Mouse (Mus musculus) hindbrain, embryonic 10.5 days (tissue): Measurements from ENCODE around the gene Btg1. TPM values are rescaled to one million over a fixed set of nuclear protein-coding genes. Genes with fewer than 3 reads are reported as not detected.

Source experiments
- DNase-seq: peaks from one replicate; pipeline ENCODE4 v3.0.0-alpha.2; 2017; ENCODE audit warnings: low spot score
- H3K27ac ChIP-seq: fragments of 300-500 bp; sonication (generic); 2 replicates; pipeline ENCODE4 v1.5.1; 2016; ENCODE audit warnings: mild to moderate bottlenecking, moderate library complexity
- H3K27me3 ChIP-seq: fragments of 300-500 bp; sonication (generic); 2 replicates; pipeline ENCODE4 v1.6.1; 2016; ENCODE audit warnings: mild to moderate bottlenecking; ENCODE audit not compliant: poor library complexity, insufficient read depth, severe bottlenecking
- H3K36me3 ChIP-seq: fragments of 300-500 bp; sonication (generic); 2 replicates; pipeline ENCODE4 v1.6.1; 2016; ENCODE audit warnings: mild to moderate bottlenecking, moderate library complexity
- H3K4me1 ChIP-seq: fragments of 300-500 bp; sonication (generic); replicated peaks from 2 replicates; pipeline ENCODE4 v1.6.1; 2016; ENCODE audit warnings: mild to moderate bottlenecking
- H3K4me3 ChIP-seq: fragments of 300-500 bp; sonication (generic); 2 replicates; pipeline ENCODE4 v1.5.1; 2016; ENCODE audit warnings: mild to moderate bottlenecking, moderate library complexity
- H3K9me3 ChIP-seq: fragments of 300-500 bp; sonication (generic); 2 replicates; pipeline ENCODE4 v1.6.1; 2016; ENCODE audit warnings: mild to moderate bottlenecking, moderate library complexity
- WGBS: fragments of 180-500 bp; shearing (Covaris S2); methylation state at CpG from one replicate; pipeline ENCODE4 v1.1.7; 2016; 5-methylcytosine and 5-hydroxymethylcytosine counted together
- polyA plus RNA-seq: library from polyadenylated mRNA; unstranded; fragments of >200 nt; fragmentation: Nextera tagmentation; extraction: Ambion mirVana; gene quantifications from 2 replicates; pipeline ENCODE4 v1.2.1, GENCODE M21; 2016

Btg1 gene
- polyA plus RNA-seq: 34.9 and 43.8 TPM in 2 replicates

DNA sequence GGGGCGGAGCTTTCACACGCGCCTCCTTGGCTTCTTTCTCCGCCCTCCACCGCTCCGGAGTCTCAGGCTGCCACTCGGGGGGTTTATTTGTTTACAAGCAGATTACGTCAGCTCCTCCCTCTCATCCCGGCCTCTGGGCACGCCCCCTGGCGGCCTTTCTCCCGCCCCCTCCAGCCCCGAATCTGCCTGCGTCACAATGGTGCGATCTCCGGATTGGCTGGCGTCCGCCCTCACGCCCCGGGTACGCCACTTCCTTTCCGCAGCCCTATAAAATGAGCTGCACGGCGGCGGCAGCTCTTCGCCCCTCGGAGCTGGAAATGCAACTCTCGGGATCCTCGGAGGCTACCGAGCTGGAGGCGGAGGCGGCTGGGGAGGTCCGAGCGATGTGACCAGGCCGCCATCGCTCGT is at the start of gene Btg1:
Btg1 (plus strand) TSS at position 298 of the 408 bp plus-strand sequence.
- Histone ChIP-seq H3K4me1 (peaks cover 27% of the 10 kb centered on the region), H3K27me3 (no peaks in the 10 kb centered on the region), H3K4me3 (peak within 1 kb of the TSS; percentile 75), H3K9me3 (no peaks in the 10 kb centered on the region), H3K27ac (peak within 1 kb of the TSS; percentile 95), H3K36me3 (peaks cover 21% of the 10 kb centered on the region)
- DNase-seq: peak; percentile 100
- WGBS: under 1% methylated on average over 37 of the region's 37 CpGs

DNA sequence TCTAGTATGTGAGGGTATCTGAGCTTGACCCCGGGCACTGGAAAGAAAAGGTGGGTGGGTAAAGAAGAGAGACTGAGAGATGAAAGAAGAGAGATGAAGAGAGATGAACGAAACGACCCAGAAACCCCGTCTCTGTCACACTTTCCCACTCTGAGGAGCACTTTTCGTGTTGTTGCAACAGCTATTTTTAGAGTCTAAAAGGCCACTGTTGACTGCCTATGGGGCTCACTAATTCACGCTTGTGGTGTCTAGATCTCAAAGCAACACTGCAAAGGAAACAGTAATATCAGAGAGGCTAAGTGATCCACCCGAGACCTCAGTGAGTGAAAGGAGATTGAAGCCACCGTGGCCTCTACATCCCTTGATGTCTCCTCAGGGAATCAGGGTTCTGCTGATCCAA is 47.3 kb upstream of the Btg1 start:
- Histone ChIP-seq H3K27me3 (no peaks in the 10 kb centered on the region), H3K36me3 (no peaks in the 10 kb centered on the region), H3K27ac (no peak overlapping the region), H3K4me1 (peaks cover 9% of the 10 kb centered on the region), H3K9me3 (0 out of 2 replicates have a peak, but pooled peaks cover 3% of the 10 kb centered on the region), H3K4me3 (no peak overlapping the region)
- WGBS: 83% methylated on average over 8 of the region's 8 CpGs
- no peak for DNase-seq

GRCm38 (mm10) chr10:96571176-96571575 is 45.6 kb upstream of the Btg1 start:
- Histone ChIP-seq H3K36me3 (no peaks in the 10 kb centered on the region), H3K27me3 (no peaks in the 10 kb centered on the region), H3K9me3 (0 out of 2 replicates have a peak, but pooled peaks cover 3% of the 10 kb centered on the region), H3K27ac (peak overlapping the region; percentile 66), H3K4me3 (no peak overlapping the region), H3K4me1 (peaks cover 9% of the 10 kb centered on the region)
- no peak for DNase-seq
- 63% methylated on average over 4 of the region's 4 CpGs for WGBS

DNA sequence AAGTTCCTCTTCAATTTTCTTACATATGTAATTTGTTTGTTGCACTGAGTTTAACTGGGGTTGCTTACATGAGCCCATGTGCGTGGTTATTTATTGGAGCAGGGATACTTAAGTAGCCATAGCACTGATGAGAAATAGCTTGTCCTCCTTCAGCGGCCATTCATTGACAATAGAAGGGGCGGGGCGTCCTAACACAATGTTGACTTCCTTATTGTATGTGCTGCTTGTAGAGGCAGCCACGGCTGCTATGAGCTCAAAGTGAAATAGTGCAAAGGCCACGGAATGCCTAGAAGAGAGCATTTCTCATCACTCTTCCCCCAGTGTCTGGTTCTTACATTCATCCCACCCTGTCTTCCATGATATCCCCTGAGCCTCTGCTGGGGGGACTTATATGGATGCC is 42.0 kb upstream of the Btg1 start:
- no peaks in the 10 kb centered on the region for H3K27me3 ChIP-seq
- peaks cover 9% of the 10 kb centered on the region for H3K4me1 ChIP-seq
- no peaks in the 10 kb centered on the region for H3K9me3 ChIP-seq
- no peak overlapping the region for H3K4me3 ChIP-seq
- no peak for DNase-seq
- no peaks in the 10 kb centered on the region for H3K36me3 ChIP-seq
- H3K27ac ChIP-seq: no peak overlapping the region
- 72% methylated on average over 6 of the region's 6 CpGs for WGBS

GRCm38 (mm10) chr10:96575338-96575737 is 41.5 kb upstream of the Btg1 start:
- WGBS: 85% methylated on average over 5 of the region's 5 CpGs
- H3K27me3 ChIP-seq: no peaks in the 10 kb centered on the region
- no peak for DNase-seq
- no peaks in the 10 kb centered on the region for H3K9me3 ChIP-seq
- no peak overlapping the region for H3K4me3 ChIP-seq
- no peaks in the 10 kb centered on the region for H3K36me3 ChIP-seq
- no peak overlapping the region for H3K27ac ChIP-seq
- H3K4me1 ChIP-seq: peaks cover 9% of the 10 kb centered on the region

GRCm38 (mm10) chr10:96578924-96579323 is 37.9 kb upstream of the Btg1 start:
- Histone ChIP-seq H3K27ac (no peak overlapping the region), H3K4me1 (no peaks in the 10 kb centered on the region; the same call in 1 of the 2 replicates), H3K9me3 (no peaks in the 10 kb centered on the region), H3K36me3 (no peaks in the 10 kb centered on the region), H3K4me3 (no peak overlapping the region), H3K27me3 (no peaks in the 10 kb centered on the region)
- WGBS: 86% methylated on average over 5 of the region's 5 CpGs
- no peak for DNase-seq

DNA sequence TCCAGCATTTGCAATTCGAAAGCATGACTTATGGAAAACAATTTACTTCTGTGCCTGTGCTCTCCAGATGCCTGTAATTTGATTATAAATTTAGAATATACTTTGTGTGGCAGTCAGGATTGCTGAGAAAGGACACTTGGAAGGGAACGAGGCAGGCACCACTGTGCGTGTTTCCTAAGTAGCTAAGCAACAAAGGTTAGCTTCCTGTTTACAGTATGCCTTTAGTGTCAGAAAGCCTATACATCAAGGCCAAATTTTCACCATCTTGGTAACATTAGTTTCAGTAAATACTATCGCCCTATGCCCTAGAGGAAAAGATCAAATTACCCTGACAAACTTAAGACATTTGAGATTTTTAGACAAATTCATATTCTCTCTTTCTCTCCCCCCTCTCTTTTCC is 37.4 kb upstream of the Btg1 start:
- 77% methylated on average over 4 of the region's 4 CpGs for WGBS
- Histone ChIP-seq H3K9me3 (no peaks in the 10 kb centered on the region), H3K4me3 (no peak overlapping the region), H3K4me1 (no peaks in the 10 kb centered on the region; the same call in 1 of the 2 replicates), H3K27ac (no peak overlapping the region), H3K27me3 (no peaks in the 10 kb centered on the region), H3K36me3 (no peaks in the 10 kb centered on the region)
- no peak for DNase-seq

DNA sequence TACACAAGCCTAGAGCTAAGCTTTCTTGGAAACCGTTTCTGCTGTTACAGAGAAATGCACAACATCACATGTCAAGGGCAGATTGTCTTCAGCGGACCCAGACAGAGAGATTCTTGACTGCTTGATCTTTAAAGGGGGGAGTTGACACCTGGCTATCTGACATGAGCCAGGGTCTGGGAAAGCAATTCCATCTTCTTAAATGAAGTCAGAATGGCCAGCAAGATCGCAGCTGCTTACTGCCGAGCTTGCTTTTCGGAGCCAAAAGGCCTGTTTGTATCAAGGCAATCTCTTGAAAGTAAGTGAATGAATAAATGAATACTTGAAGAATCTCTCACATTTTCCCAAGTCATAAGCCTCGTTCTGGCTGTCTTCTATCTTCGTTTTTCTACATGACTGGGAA is 36.6 kb upstream of the Btg1 start:
- no peaks in the 10 kb centered on the region for H3K4me1 ChIP-seq
- WGBS: 87% methylated on average over 7 of the region's 7 CpGs
- no peaks in the 10 kb centered on the region for H3K36me3 ChIP-seq
- no peak overlapping the region for H3K4me3 ChIP-seq
- no peak for DNase-seq
- H3K9me3 ChIP-seq: no peaks in the 10 kb centered on the region
- no peak overlapping the region for H3K27ac ChIP-seq
- H3K27me3 ChIP-seq: no peaks in the 10 kb centered on the region

DNA sequence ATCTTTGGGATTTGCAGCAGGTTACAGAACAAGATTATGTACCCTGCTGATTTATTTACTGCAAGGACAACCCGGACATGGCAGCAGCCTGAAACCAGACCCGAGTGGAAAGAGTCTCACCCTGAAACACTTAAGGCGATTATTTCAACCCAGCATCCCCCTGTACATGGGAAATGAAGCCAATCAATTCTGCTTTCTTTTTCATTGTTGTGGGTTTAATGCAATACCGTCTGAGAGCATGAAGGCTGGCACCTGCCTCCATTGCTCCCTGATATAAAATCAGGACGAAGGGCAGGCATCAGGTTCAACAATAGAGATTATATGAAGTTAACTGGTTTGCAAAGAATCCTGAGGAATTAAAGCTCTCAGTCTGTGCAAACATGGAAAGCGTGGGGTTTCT is 35.6 kb upstream of the Btg1 start:
- Histone ChIP-seq H3K9me3 (no peaks in the 10 kb centered on the region), H3K27me3 (no peaks in the 10 kb centered on the region), H3K36me3 (no peaks in the 10 kb centered on the region), H3K4me1 (no peaks in the 10 kb centered on the region), H3K4me3 (no peak overlapping the region), H3K27ac (no peak overlapping the region)
- WGBS: 71% methylated on average over 6 of the region's 6 CpGs
- DNase-seq: no peak

DNA sequence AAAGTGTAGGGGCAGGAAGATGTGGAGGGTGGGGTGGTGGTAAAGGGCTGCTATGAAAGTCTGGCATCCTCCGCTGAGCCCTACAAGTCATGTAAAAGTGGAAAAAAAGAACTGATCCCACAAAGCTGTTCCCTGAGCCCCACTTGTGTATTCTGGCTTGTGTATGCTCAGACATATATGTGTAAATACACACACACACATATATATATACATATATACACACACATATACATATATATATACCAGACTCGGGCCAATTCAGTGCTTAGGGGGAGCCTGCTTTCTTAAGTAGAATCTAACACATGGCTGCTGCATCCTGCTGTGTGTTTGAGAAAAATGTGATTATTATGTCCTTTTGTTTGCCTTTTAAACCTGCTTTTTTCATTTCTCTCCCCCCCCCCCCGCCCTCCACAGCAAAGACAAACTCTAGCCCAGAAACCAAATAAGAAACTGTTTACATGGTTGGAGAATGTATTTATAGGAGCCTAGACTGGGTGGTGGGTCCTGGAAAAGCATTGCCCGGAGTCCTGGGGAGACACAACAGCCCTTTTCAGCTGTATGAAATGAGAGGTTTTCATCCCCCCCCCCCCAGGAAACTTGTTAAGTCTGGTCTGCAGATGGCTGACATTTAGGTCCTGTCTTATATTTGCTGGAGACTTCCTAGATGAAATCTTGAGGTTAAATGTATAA is 30.5 kb upstream of the Btg1 start:
- Histone ChIP-seq H3K27me3 (no peaks in the 10 kb centered on the region), H3K27ac (no peak overlapping the region), H3K4me1 (no peaks in the 10 kb centered on the region), H3K9me3 (no peaks in the 10 kb centered on the region), H3K36me3 (no peaks in the 10 kb centered on the region), H3K4me3 (no peak overlapping the region)
- DNase-seq: no peak
- 71% methylated on average over 4 of the region's 4 CpGs for WGBS

DNA sequence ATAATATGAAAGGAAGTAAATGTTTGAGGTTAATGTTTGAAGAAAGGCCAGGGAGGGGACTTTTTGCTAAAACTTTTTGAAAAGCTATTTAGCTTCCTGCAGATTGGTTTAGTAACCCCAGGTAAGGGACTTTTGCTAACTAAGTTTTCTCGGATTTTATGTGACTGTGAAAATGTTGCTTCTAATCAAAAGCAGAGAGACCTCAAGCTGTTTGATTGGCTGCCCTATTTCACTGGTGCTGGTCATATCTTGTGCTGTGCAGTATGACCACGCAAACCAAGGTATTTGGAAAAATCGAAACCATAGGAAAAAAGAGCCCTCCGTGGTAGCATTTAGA is 30.0 kb upstream of the Btg1 start:
- Histone ChIP-seq H3K27ac (no peak overlapping the region), H3K9me3 (no peaks in the 10 kb centered on the region), H3K4me3 (no peak overlapping the region), H3K27me3 (no peaks in the 10 kb centered on the region), H3K4me1 (no peaks in the 10 kb centered on the region), H3K36me3 (no peaks in the 10 kb centered on the region)
- DNase-seq: no peak
- WGBS: 76% methylated on average over 4 of the region's 4 CpGs

DNA sequence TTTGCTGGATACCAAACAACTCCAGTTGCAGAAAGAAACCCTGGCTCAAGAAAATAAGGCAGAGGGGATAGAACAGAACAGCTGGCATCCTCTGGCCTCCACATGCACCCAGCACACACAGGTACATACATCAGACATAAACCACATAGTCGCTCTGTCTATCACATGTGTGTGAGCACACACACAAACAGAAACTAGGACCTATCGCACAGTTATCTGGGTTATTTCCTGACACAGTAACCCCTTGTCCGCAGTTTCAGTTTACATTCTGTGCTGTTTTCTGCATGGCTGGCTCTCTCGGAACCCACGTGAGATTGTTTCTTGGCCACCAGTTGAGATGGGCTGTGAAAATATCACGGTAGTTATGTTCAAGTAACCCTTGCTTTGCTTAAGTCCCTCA is 28.6 kb upstream of the Btg1 start:
- Histone ChIP-seq H3K4me3 (no peak overlapping the region), H3K9me3 (no peaks in the 10 kb centered on the region), H3K27ac (no peak overlapping the region), H3K36me3 (no peaks in the 10 kb centered on the region), H3K4me1 (no peaks in the 10 kb centered on the region), H3K27me3 (no peaks in the 10 kb centered on the region)
- WGBS: 87% methylated on average over 6 of the region's 6 CpGs
- DNase-seq: no peak

GRCm38 (mm10) chr10:96589781-96590180 is 27.0 kb upstream of the Btg1 start:
- Histone ChIP-seq H3K36me3 (no peaks in the 10 kb centered on the region), H3K27ac (no peak overlapping the region), H3K4me3 (no peak overlapping the region), H3K9me3 (no peaks in the 10 kb centered on the region), H3K27me3 (no peaks in the 10 kb centered on the region), H3K4me1 (no peaks in the 10 kb centered on the region)
- DNase-seq: no peak
- WGBS: 95% methylated on average over 5 of the region's 5 CpGs

GRCm38 (mm10) chr10:96592089-96592488 is 24.7 kb upstream of the Btg1 start:
- no peaks in the 10 kb centered on the region for H3K4me1 ChIP-seq
- WGBS: 76% methylated on average over 1 of the region's 2 CpGs
- no peak overlapping the region for H3K27ac ChIP-seq
- H3K27me3 ChIP-seq: no peaks in the 10 kb centered on the region
- no peaks in the 10 kb centered on the region for H3K9me3 ChIP-seq
- DNase-seq: no peak
- no peaks in the 10 kb centered on the region for H3K36me3 ChIP-seq
- no peak overlapping the region for H3K4me3 ChIP-seq
